ENCODE assay signal across 8 mouse cellular contexts in genomic region chr2:30826825-30827748, GRCm38 (mm10). TPM values are rescaled to one million over a fixed set of nuclear protein-coding genes. Genes with fewer than 3 reads are reported as not detected.
A peak's percentile ranks its signal among the peaks of the same experiment; 100 is the strongest.
DNase-seq lines count a peak whose midpoint lies in the region; ATAC-seq lines count a peak whose summit lies in the region.

No protein-coding gene starts in this region.

- peak; percentile 74 for DNase-seq in CD4-positive, CD25-positive, alpha-beta regulatory T cell, adult 2 months (ENCODE audit: low read depth, low spot score)
- DNase-seq in MN1 (ENCODE audit: low spot score): peak; percentile 79
- peak; percentile 84 for DNase-seq in embryonic facial prominence, embryonic 14.5 days (ENCODE audit: low spot score)
- DNase-seq in layer of hippocampus, postnatal 10 days (ENCODE audit: low spot score in 2 of 2): peak; percentile 45 to 60
- peak; percentile 23 for DNase-seq in lung, postnatal 25 days (ENCODE audit: low spot score)
- peak; percentile 46 for DNase-seq in right cerebral cortex, postnatal 25 days
- DNase-seq in urinary bladder, adult 2 months (ENCODE audit: low spot score): no peak

- peaks cover 38% of the 10 kb centered on the region for H3K36me3 ChIP-seq in embryonic facial prominence, embryonic 14.5 days (ENCODE audit: control insufficient read depth, insufficient read depth, low read length)

- H3K4me1 ChIP-seq in embryonic facial prominence, embryonic 14.5 days (ENCODE audit: control insufficient read depth, insufficient read depth, low read length): peaks cover 11% of the 10 kb centered on the region

- H3K27ac ChIP-seq in embryonic facial prominence, embryonic 14.5 days (replicated peaks; ENCODE audit: low read depth, low read length): peak overlapping the region; percentile 63

- WGBS in embryonic facial prominence, embryonic 14.5 days: 32% methylated on average over 26 of the region's 26 CpGs

- H3K27me3 ChIP-seq in embryonic facial prominence, embryonic 14.5 days (replicated peaks; ENCODE audit: control insufficient read depth, insufficient read depth, low read length): no peaks in the 10 kb centered on the region

- peak overlapping the region; percentile 92 for H3K9ac ChIP-seq in embryonic facial prominence, embryonic 14.5 days (ENCODE audit: low read depth, low read length)

- peak overlapping the region; percentile 91 for H3K4me3 ChIP-seq in embryonic facial prominence, embryonic 14.5 days (ENCODE audit: low read depth, low read length)

- no peaks in the 10 kb centered on the region for H3K9me3 ChIP-seq in embryonic facial prominence, embryonic 14.5 days (ENCODE audit: control insufficient read depth, low read length)

- ATAC-seq in embryonic facial prominence, embryonic 14.5 days (ENCODE audit: low read depth): no peak
- peak; percentile 35 to 43 for ATAC-seq in hematopoietic stem cell, adult 5-6 weeks (replicated peaks in 1 of 2; ENCODE audit: insufficient read depth in 1 of 2, low FRiP score in 2 of 2, low TSS enrichment in 1 of 2, low read depth in 1 of 2, poor library complexity in 2 of 2, severe bottlenecking in 2 of 2)

- H3K4me2 ChIP-seq in embryonic facial prominence, embryonic 14.5 days (ENCODE audit: low read depth, low read length): peak overlapping the region; percentile 71

RNA-seq across cellular contexts. Expression of gene Asb6, which starts 3.0 kb away (rescaled TPM):
- 26.6 and 30.4 TPM in 2 replicates for polyA plus RNA-seq in embryonic facial prominence, embryonic 14.5 days (2014; fragmentation: Nextera tagmentation; extraction: Ambion mirVana)
- 10.7 and 15.6 TPM in 2 replicates for total RNA-seq in hematopoietic stem cell, adult 5-6 weeks (2017)
- 10 to 100 TPM; 34.9 to 36.1 TPM for total RNA-seq in layer of hippocampus, postnatal 10 days (2021)
- 26.0 and 27.0 TPM in 2 replicates for polyA plus RNA-seq in urinary bladder, adult 2 months (2012; rRNA removed)

RNA-seq across cellular contexts. Expression of gene Prrx2, which starts 7.7 kb away (rescaled TPM):
- 63.8 and 68.0 TPM in 2 replicates for polyA plus RNA-seq in embryonic facial prominence, embryonic 14.5 days (2014; fragmentation: Nextera tagmentation; extraction: Ambion mirVana)
- total RNA-seq in hematopoietic stem cell, adult 5-6 weeks (2017): not detected in 2 replicates
- total RNA-seq in layer of hippocampus, postnatal 10 days (2021): 1 to 10 TPM; 2.5 to 3.9 TPM
- 16.4 and 21.9 TPM in 2 replicates for polyA plus RNA-seq in urinary bladder, adult 2 months (2012; rRNA removed)

RNA-seq across cellular contexts. Expression of gene Ntmt1, which starts 19.5 kb away (rescaled TPM):
- polyA plus RNA-seq in embryonic facial prominence, embryonic 14.5 days (2014; fragmentation: Nextera tagmentation; extraction: Ambion mirVana): 81.7 and 85.6 TPM in 2 replicates
- 21.2 and 22.6 TPM in 2 replicates for total RNA-seq in hematopoietic stem cell, adult 5-6 weeks (2017)
- total RNA-seq in layer of hippocampus, postnatal 10 days (2021): 10 to 100 TPM; 44.9 to 57.7 TPM
- 32.8 and 44.1 TPM in 2 replicates for polyA plus RNA-seq in urinary bladder, adult 2 months (2012; rRNA removed)

RNA-seq across cellular contexts. Expression of gene 1700001O22Rik, which starts 23.6 kb away (rescaled TPM):
- 1.9 and 2.5 TPM in 2 replicates for polyA plus RNA-seq in embryonic facial prominence, embryonic 14.5 days (2014; fragmentation: Nextera tagmentation; extraction: Ambion mirVana)
- total RNA-seq in hematopoietic stem cell, adult 5-6 weeks (2017): 1.8 and 3.0 TPM in 2 replicates
- total RNA-seq in layer of hippocampus, postnatal 10 days (2021): 1 to 10 TPM; 2.0 to 3.2 TPM
- 1.5 TPM in 2 replicates for polyA plus RNA-seq in urinary bladder, adult 2 months (2012; rRNA removed)
